In genomic region chr19:56723331-56724125, GRCm38 (mm10) we compare ENCODE assay signal across 7 mouse cellular contexts. TPM values are rescaled to one million over a fixed set of nuclear protein-coding genes. Genes with fewer than 3 reads are reported as not detected.
A peak's percentile ranks its signal among the peaks of the same experiment; 100 is the strongest.
DNase-seq lines count a peak whose midpoint lies in the region; ATAC-seq and TF ChIP-seq lines count a peak whose summit lies in the region.

No protein-coding gene starts in this region.

- no peak for TF ChIP-seq POLR2A in myocyte (IDR thresholded peaks at IDR 0.05; ENCODE audit: insufficient read length, low read depth)

- ATAC-seq in forebrain, embryonic 15.5 days (replicated peaks), result no peak
- peak; percentile 12; the same call in 1 of the 2 replicates for ATAC-seq in hindbrain, embryonic 14.5 days (ENCODE audit: low FRiP score)
- peak; percentile 18; the same call in 1 of the 2 replicates for ATAC-seq in liver, embryonic 12.5 days

- in situ Hi-C loops in ES-E14 (cut with MboI; ENCODE audit: low sequenced_read_pairs in 2 of 2, unreplicated experiment in 2 of 2), result no loop called here

- peaks cover 4 to 6% of the 10 kb centered on the region in 2 experiments; a peak in 3 of 4 replicates for H3K4me1 ChIP-seq in ES-E14 (ENCODE audit: control insufficient read depth in 2 of 2, insufficient read depth in 2 of 2, low read length in 2 of 2, poor library complexity in 1 of 2)
- H3K4me1 ChIP-seq in forebrain, embryonic 15.5 days, result peaks cover 55% of the 10 kb centered on the region
- peaks cover 17% of the 10 kb centered on the region for H3K4me1 ChIP-seq in hindbrain, embryonic 14.5 days (replicated peaks; ENCODE audit: control insufficient read depth, insufficient read depth, low read length)
- H3K4me1 ChIP-seq in liver, embryonic 12.5 days, result peaks cover 27% of the 10 kb centered on the region

- under 1% methylated on average over 71 of the region's 71 CpGs for WGBS in forebrain, embryonic 15.5 days
- WGBS in hindbrain, embryonic 14.5 days, result under 1% methylated on average over 68 of the region's 71 CpGs
- WGBS in liver, embryonic 12.5 days (ENCODE audit: insufficient replicate concordance), result 2% methylated on average over 71 of the region's 71 CpGs

- H3K4me3 ChIP-seq in ES-E14 (ENCODE audit: insufficient read depth in 1 of 2, low read depth in 1 of 2, low read length in 2 of 2, poor library complexity in 1 of 2, severe bottlenecking in 1 of 2) (peak overlapping the region; percentile 43 to 66), myocyte (peak overlapping the region; percentile 18)
- H3K4me3 ChIP-seq in forebrain, embryonic 15.5 days, result peak overlapping the region; percentile 52
- H3K4me3 ChIP-seq in hindbrain, embryonic 14.5 days (replicated peaks; ENCODE audit: low read length), result peak overlapping the region; percentile 58
- peak overlapping the region; percentile 47 for H3K4me3 ChIP-seq in liver, embryonic 12.5 days

- H3K4me2 ChIP-seq in forebrain, embryonic 15.5 days (replicated peaks), result peak overlapping the region; percentile 89
- peak overlapping the region; percentile 94 for H3K4me2 ChIP-seq in hindbrain, embryonic 14.5 days (replicated peaks)
- H3K4me2 ChIP-seq in liver, embryonic 12.5 days, result peak overlapping the region; percentile 65
- peak overlapping the region; percentile 60 for H3K4me2 ChIP-seq in myocyte (ENCODE audit: low read depth)

- H3K36me3 ChIP-seq in ES-E14 (ENCODE audit: control insufficient read depth, insufficient read depth, low read length, poor library complexity, severe bottlenecking), result no peaks in the 10 kb centered on the region
- no peaks in the 10 kb centered on the region for H3K36me3 ChIP-seq in forebrain, embryonic 15.5 days
- no peaks in the 10 kb centered on the region for H3K36me3 ChIP-seq in hindbrain, embryonic 14.5 days (replicated peaks; ENCODE audit: control insufficient read depth, insufficient read depth)
- H3K36me3 ChIP-seq in liver, embryonic 12.5 days, result no peaks in the 10 kb centered on the region
- no peaks in the 10 kb centered on the region for H3K36me3 ChIP-seq in myocyte (ENCODE audit: control insufficient read depth, insufficient read depth)

- H3ac ChIP-seq in myocyte (ENCODE audit: control insufficient read depth, insufficient read length), result peak overlapping the region; percentile 12

- H3K27me3 ChIP-seq in forebrain, embryonic 15.5 days, result peaks cover 47% of the 10 kb centered on the region
- H3K27me3 ChIP-seq in hindbrain, embryonic 14.5 days (ENCODE audit: control insufficient read depth, insufficient read depth, low read length), result peaks cover 71% of the 10 kb centered on the region
- peaks cover 94% of the 10 kb centered on the region for H3K27me3 ChIP-seq in liver, embryonic 12.5 days (replicated peaks)
- H3K27me3 ChIP-seq in myocyte (ENCODE audit: control insufficient read depth, insufficient read depth, insufficient read length), result peaks cover 17% of the 10 kb centered on the region

- no peaks in the 10 kb centered on the region; the same call in 1 of the 2 replicates for H3K9me3 ChIP-seq in ES-E14 (ENCODE audit: control insufficient read depth, insufficient read depth, low read depth, low read length)
- H3K9me3 ChIP-seq in forebrain, embryonic 15.5 days, result no peaks in the 10 kb centered on the region
- no peaks in the 10 kb centered on the region for H3K9me3 ChIP-seq in hindbrain, embryonic 14.5 days (ENCODE audit: control insufficient read depth, low read length)
- no peaks in the 10 kb centered on the region for H3K9me3 ChIP-seq in liver, embryonic 12.5 days (replicated peaks)

- DNase-seq in ES-E14 (ENCODE audit: low read depth, low spot score), result peak; percentile 38
- peak; percentile 41 to 42 for DNase-seq in adrenal gland, adult 18-20 months (ENCODE audit: low spot score in 2 of 2)
- DNase-seq in hindbrain, embryonic 14.5 days (ENCODE audit: low spot score), result no peak
- peak; percentile 74 for DNase-seq in urinary bladder, postnatal 14 days (ENCODE audit: low spot score)

- peak overlapping the region; percentile 6; the same call in 1 of the 2 replicates for H3K9ac ChIP-seq in ES-E14 (ENCODE audit: insufficient read depth, low read depth, low read length, poor library complexity, severe bottlenecking)
- H3K9ac ChIP-seq in forebrain, embryonic 15.5 days (replicated peaks), result peak overlapping the region; percentile 61
- peak overlapping the region; percentile 62 for H3K9ac ChIP-seq in hindbrain, embryonic 14.5 days
- no peak overlapping the region for H3K9ac ChIP-seq in liver, embryonic 12.5 days

- no peaks in the 10 kb centered on the region for H3K79me2 ChIP-seq in myocyte (ENCODE audit: control insufficient read depth, insufficient read depth)

- H3K27ac ChIP-seq in ES-E14 (ENCODE audit: insufficient read depth, low read depth, low read length, poor library complexity, severe bottlenecking), result no peak overlapping the region
- no peak overlapping the region for H3K27ac ChIP-seq in forebrain, embryonic 15.5 days (replicated peaks)
- H3K27ac ChIP-seq in hindbrain, embryonic 14.5 days, result no peak overlapping the region
- H3K27ac ChIP-seq in liver, embryonic 12.5 days, result no peak overlapping the region

TF ChIP-seq in ES-E14, 5 proteins besides CTCF, POLR2A, EP300 and RAD21:
- no peak for TF ChIP-seq ZNF384 (IDR thresholded peaks at IDR 0.05; ENCODE audit: low read depth, low read length)
- no peak for TF ChIP-seq CHD2 (IDR thresholded peaks at IDR 0.05; ENCODE audit: low read depth, low read length)
- TF ChIP-seq MAFK (IDR thresholded peaks at IDR 0.05; ENCODE audit: insufficient read depth, low read depth, low read length), result no peak
- no peak for TF ChIP-seq HCFC1 (IDR thresholded peaks at IDR 0.05; ENCODE audit: borderline replicate concordance, insufficient read depth, low read length)
- no peak for TF ChIP-seq ZC3H11A (IDR thresholded peaks at IDR 0.05; ENCODE audit: borderline replicate concordance, low read depth, low read length)

TF ChIP-seq in myocyte, 11 proteins besides CTCF, POLR2A, EP300 and RAD21:
- TF ChIP-seq TCF12 (IDR thresholded peaks at IDR 0.05; ENCODE audit: insufficient read depth, poor library complexity, severe bottlenecking) (no peak), REST (IDR thresholded peaks at IDR 0.05; ENCODE audit: insufficient read depth, insufficient read length) (no peak), CEBPB (IDR thresholded peaks at IDR 0.05; ENCODE audit: insufficient read depth, poor library complexity, severe bottlenecking) (no peak), MYOD1 (IDR thresholded peaks at IDR 0.05; ENCODE audit: control insufficient read depth in 1 of 3, insufficient read length in 2 of 3, low read depth in 2 of 3) (no peak), MYOG (IDR thresholded peaks at IDR 0.05; ENCODE audit: control insufficient read depth in 1 of 3, insufficient read depth in 1 of 3, insufficient read length in 2 of 3, low read depth in 2 of 3) (no peak), TCF3 (IDR thresholded peaks at IDR 0.05; ENCODE audit: insufficient read length, low read depth) (no peak), MAX (IDR thresholded peaks at IDR 0.05; ENCODE audit: low read depth) (no peak), SRF (IDR thresholded peaks at IDR 0.05; ENCODE audit: control insufficient read depth, insufficient read length, low read depth) (no peak), POLR2AphosphoS2 (IDR thresholded peaks at IDR 0.05; ENCODE audit: insufficient read length, low read depth) (no peak), E2F4 (IDR thresholded peaks at IDR 0.05; ENCODE audit: insufficient read depth) (no peak), USF1 (IDR thresholded peaks at IDR 0.05; ENCODE audit: low read depth) (no peak)
TF ChIP-seq in myocyte: peak in this region for 0.

RNA-seq across cellular contexts. Expression of gene Adrb1, which starts 1.5 kb away (rescaled TPM):
- 0.36 and 1.2 TPM in 2 replicates for total RNA-seq in ES-E14 (2012; rRNA removed)
- 1 to 10 TPM; 2.0 to 7.8 TPM for total RNA-seq in adrenal gland, adult 18-20 months (2021)
- 1.6 TPM in 2 replicates for polyA plus RNA-seq in forebrain, embryonic 15.5 days (2015; fragmentation: Nextera tagmentation; extraction: Ambion mirVana)
- 1.4 and 1.8 TPM in 2 replicates for polyA plus RNA-seq in hindbrain, embryonic 14.5 days (2014; fragmentation: Nextera tagmentation; extraction: Ambion mirVana)
- polyA plus RNA-seq in liver, embryonic 12.5 days (2016; fragmentation: Nextera tagmentation; extraction: Ambion mirVana), result 0.20 and 0.24 TPM in 2 replicates
- 0.60 TPM for polyA plus RNA-seq in myocyte (2012; fragmentation: generic; extraction: Trizol)
